ENCODE assay signal across 13 mouse cellular contexts in the genomic region with DNA sequence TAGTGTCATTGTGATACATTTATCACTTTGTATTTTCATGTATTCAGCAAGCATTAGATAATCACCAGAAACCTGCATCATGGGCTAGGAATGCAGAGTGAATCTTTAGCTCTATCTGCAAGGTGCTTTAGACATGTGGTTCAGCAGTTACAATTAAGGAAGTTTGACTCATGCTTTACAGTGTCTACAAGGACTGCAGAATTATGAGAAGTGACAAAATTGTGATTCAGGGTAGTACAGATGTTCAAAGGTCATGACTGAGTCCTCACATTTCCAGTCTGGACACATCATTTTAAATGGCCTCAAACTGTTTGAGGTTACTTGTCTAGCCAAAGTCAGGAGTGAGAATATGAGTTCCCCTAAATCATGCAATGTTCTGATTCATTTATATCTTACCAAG.
"Had no signal": no experiment of that assay in that cellular context is flagged by ENCODE, and none has a peak within 500 bp of the region (broad histone marks: within the 10 kb centered on the region; RNA-seq: fewer than 3 reads in every experiment).

No protein-coding gene starts in this region.

- H3K4me2 ChIP-seq: lung, embryonic 14.5 days; midbrain, embryonic 12.5 days; neural tube, embryonic 12.5 days; stomach, embryonic 15.5 days had no signal

- H3K27ac ChIP-seq: midbrain, embryonic 10.5 days; midbrain, embryonic 12.5 days; neural tube, embryonic 12.5 days; stomach, embryonic 15.5 days; stomach, postnatal 0 days had no signal

- H3K9ac ChIP-seq: lung, embryonic 14.5 days; midbrain, embryonic 12.5 days; neural tube, embryonic 12.5 days; stomach, embryonic 15.5 days had no signal

- H3K9me3 ChIP-seq: midbrain, embryonic 10.5 days; midbrain, embryonic 12.5 days; neural tube, embryonic 12.5 days; stomach, embryonic 15.5 days had no signal

- H3K27me3 ChIP-seq: midbrain, embryonic 12.5 days; neural tube, embryonic 12.5 days; stomach, embryonic 15.5 days had no signal

- H3K4me3 ChIP-seq: midbrain, embryonic 10.5 days; midbrain, embryonic 12.5 days; neural tube, embryonic 12.5 days; stomach, embryonic 15.5 days had no signal

- H3K36me3 ChIP-seq: midbrain, embryonic 10.5 days; midbrain, embryonic 12.5 days; neural tube, embryonic 12.5 days; stomach, embryonic 15.5 days had no signal

- DNase-seq: lung, adult 18-20 months; lung, embryonic 14.5 days; lung, postnatal 10 days; lung, postnatal 4 days; midbrain, embryonic 14.5 days; right cerebral cortex, postnatal 14 days; thymus, adult 2 months; thymus, postnatal 36 days had no signal

- H3K4me1 ChIP-seq: midbrain, embryonic 10.5 days; midbrain, embryonic 12.5 days; neural tube, embryonic 12.5 days; stomach, embryonic 15.5 days had no signal
